Mouse (Mus musculus) T-cell, adult 66 days (primary cell): ENCODE measurements around the gene Zfp704. TPM values are rescaled to one million over a fixed set of nuclear protein-coding genes. Genes with fewer than 3 reads are reported as not detected.

ENCODE experiments used
- total RNA-seq, 2 experiments: library from RNA; stranded (reverse); gene quantifications; 3 replicates in 1 of 2; 4 replicates in 1 of 2; pipeline ENCODE4 v1.2.4; 2023

Gene Zfp704
- under 1 TPM; 0.21 to 0.55 TPM for total RNA-seq

GRCm38 (mm10) chr3:9609581-9610341 is at the start of gene Zfp704:
Zfp704 (minus strand) TSS chr3:9610085.

